Mouse (Mus musculus): ENCODE measurements around the gene Luc7l.

The Luc7l gene

GRCm38 (mm10) chr17:26252539-26253251 is at the start of gene Luc7l:
Gene Luc7l (plus strand): TSS chr17:26252896.
- DNase-seq (ENCODE audit: extremely low spot score, low spot score) = peak; percentile 97

- DNase-seq (ENCODE audit: extremely low spot score, low spot score) = peak; percentile 34
These were observed 49.3 kb upstream of the Luc7l start for GRCm38 (mm10) chr17:26203321-26203811.

- no peak for DNase-seq (ENCODE audit: extremely low spot score, low spot score)
These were observed 47.9 kb upstream of the Luc7l start for GRCm38 (mm10) chr17:26204766-26205165.

GRCm38 (mm10) chr17:26206392-26206791 is 46.3 kb upstream of the Luc7l start:
- no peak for DNase-seq (ENCODE audit: extremely low spot score, low spot score)

GRCm38 (mm10) chr17:26207686-26208085 is 45.0 kb upstream of the Luc7l start, which contains the start of gene Arhgdig:
Gene Arhgdig (minus strand): TSS chr17:26207786.
- no peak for DNase-seq (ENCODE audit: extremely low spot score, low spot score)

GRCm38 (mm10) chr17:26212241-26212640 is 40.5 kb upstream of the Luc7l start:
- DNase-seq (ENCODE audit: extremely low spot score, low spot score) = no peak

GRCm38 (mm10) chr17:26212681-26213080 is 40.0 kb upstream of the Luc7l start:
- no peak for DNase-seq (ENCODE audit: extremely low spot score, low spot score)

- DNase-seq (ENCODE audit: extremely low spot score, low spot score) = no peak
These were observed 31.2 kb upstream of the Luc7l start for GRCm38 (mm10) chr17:26221508-26221907.

- DNase-seq (ENCODE audit: extremely low spot score, low spot score) = no peak
These were observed 27.5 kb upstream of the Luc7l start for GRCm38 (mm10) chr17:26225150-26225549.

GRCm38 (mm10) chr17:26229776-26230175 is 22.9 kb upstream of the Luc7l start:
- no peak for DNase-seq (ENCODE audit: extremely low spot score, low spot score)

- no peak for DNase-seq (ENCODE audit: extremely low spot score, low spot score)
These were observed 21.5 kb upstream of the Luc7l start for GRCm38 (mm10) chr17:26231156-26231555.

GRCm38 (mm10) chr17:26232863-26233262 is 19.8 kb upstream of the Luc7l start:
- DNase-seq (ENCODE audit: extremely low spot score, low spot score) = no peak

GRCm38 (mm10) chr17:26234386-26234785 is 18.3 kb upstream of the Luc7l start:
- no peak for DNase-seq (ENCODE audit: extremely low spot score, low spot score)

GRCm38 (mm10) chr17:26235077-26235815 is 17.4 kb upstream of the Luc7l start:
- no peak for DNase-seq (ENCODE audit: extremely low spot score, low spot score)

GRCm38 (mm10) chr17:26237667-26238066 is 15.0 kb upstream of the Luc7l start:
- DNase-seq (ENCODE audit: extremely low spot score, low spot score) = no peak

- no peak for DNase-seq (ENCODE audit: extremely low spot score, low spot score)
These were observed 13.1 kb upstream of the Luc7l start for GRCm38 (mm10) chr17:26239551-26239950.

- no peak for DNase-seq (ENCODE audit: extremely low spot score, low spot score)
These were observed 12.4 kb upstream of the Luc7l start for GRCm38 (mm10) chr17:26240120-26240790.

GRCm38 (mm10) chr17:26240990-26241389 is 11.7 kb upstream of the Luc7l start:
- DNase-seq (ENCODE audit: extremely low spot score, low spot score) = no peak

GRCm38 (mm10) chr17:26243471-26244100 is 9.1 kb upstream of the Luc7l start:
- no peak for DNase-seq (ENCODE audit: extremely low spot score, low spot score)

GRCm38 (mm10) chr17:26244101-26244841 is 8.4 kb upstream of the Luc7l start, which contains the start of gene Fam234a:
Gene Fam234a (minus strand): TSS chr17:26244242.
- peak; percentile 97 for DNase-seq (ENCODE audit: extremely low spot score, low spot score)

Data from neural tube, embryonic 10.5 days (tissue).